Mouse (Mus musculus) CH12.LX (cell line): Measurements from ENCODE around the gene Pum1. TPM values are rescaled to one million over a fixed set of nuclear protein-coding genes. Genes with fewer than 3 reads are reported as not detected.

Experiments used
- DNase-seq: peaks from one replicate; pipeline ENCODE4 v3.0.0-alpha.2; 2013; ENCODE audit errors: extremely low read depth
- H3K27ac ChIP-seq: 2 replicates; pipeline ENCODE4 v1.5.1; 2012; ENCODE audit warnings: low read depth, mild to moderate bottlenecking, control low read depth, moderate library complexity; ENCODE audit not compliant: insufficient read depth
- H3K27me3 ChIP-seq: replicated peaks from 2 replicates; pipeline ENCODE3; 2012; ENCODE audit warnings: inconsistent platforms
- H3K36me3 ChIP-seq, 2 experiments: replicated peaks in 1 of 2; 2 replicates each; pipeline versions ENCODE3 to v1.6.1; 2012; ENCODE audit warnings: inconsistent platforms in 1 of 2, low read length in 1 of 2, mild to moderate bottlenecking in 1 of 2, mixed read lengths in 1 of 2, moderate library complexity in 1 of 2; ENCODE audit not compliant: control insufficient read depth in 1 of 2, insufficient read depth in 1 of 2
- H3K4me1 ChIP-seq, 2 experiments: 2 replicates each; pipeline ENCODE4 v1.6.1; 2012; ENCODE audit warnings: inconsistent platforms in 1 of 2, moderate library complexity in 1 of 2; ENCODE audit not compliant: insufficient read depth in 2 of 2, control insufficient read depth in 1 of 2
- H3K4me2 ChIP-seq: 2 replicates; pipeline ENCODE4 v1.6.1; 2012; ENCODE audit warnings: low read depth, mild to moderate bottlenecking, control low read depth; ENCODE audit not compliant: poor library complexity, insufficient read depth, severe bottlenecking
- H3K4me3 ChIP-seq, 3 experiments: fragments of 150-350 bp in 1 of 3; sonication (generic) in 1 of 3; replicated peaks in 1 of 3; 2 replicates each; pipeline versions ENCODE3 to v1.5.1; 2011 to 2012; ENCODE audit warnings: low read depth in 2 of 3, low read length in 2 of 3, mild to moderate bottlenecking in 2 of 3, moderate library complexity in 2 of 3, control low read depth in 1 of 3, improper control_type of control experiment in 1 of 3, inconsistent platforms in 1 of 3, mixed read lengths in 1 of 3; ENCODE audit not compliant: poor library complexity in 1 of 3
- H3K79me2 ChIP-seq: replicated peaks from 2 replicates; pipeline ENCODE4 v1.6.1; 2012; ENCODE audit warnings: mild to moderate bottlenecking, moderate library complexity; ENCODE audit not compliant: control insufficient read depth, poor library complexity, insufficient read depth, severe bottlenecking; ENCODE audit errors: extremely low read depth
- H3K9ac ChIP-seq: 2 replicates; pipeline ENCODE4 v1.6.1; 2012; ENCODE audit warnings: low read depth, mild to moderate bottlenecking, control low read depth, moderate library complexity; ENCODE audit not compliant: insufficient read depth
- H3K9me3 ChIP-seq: replicated peaks from 2 replicates; pipeline ENCODE3; 2012; ENCODE audit warnings: low read length, inconsistent platforms, mixed read lengths
- MAFK ChIP-seq: IDR thresholded peaks from 2 replicates; pipeline ENCODE4 v1.6.1; 2011; ENCODE audit warnings: low read length, improper control_type of control experiment; ENCODE audit not compliant: insufficient replicate concordance
- MAX ChIP-seq: IDR thresholded peaks from 2 replicates; pipeline ENCODE4 v1.6.1; 2011; ENCODE audit warnings: low read length, improper control_type of control experiment
- MEF2A ChIP-seq: IDR thresholded peaks from 2 replicates; pipeline ENCODE4 v1.6.1; 2014; ENCODE audit warnings: low read depth, mild to moderate bottlenecking, inconsistent platforms, low read length, improper control_type of control experiment, borderline replicate concordance
- NRF1 ChIP-seq: IDR thresholded peaks from 2 replicates; pipeline ENCODE4 v1.6.1; 2014; ENCODE audit warnings: low read depth, mild to moderate bottlenecking, inconsistent platforms, low read length, improper control_type of control experiment, moderate library complexity
- PAX5 ChIP-seq: IDR thresholded peaks from 2 replicates; pipeline ENCODE4 v1.6.1; 2012; ENCODE audit warnings: low read length, inconsistent platforms, mixed read lengths
- POLR2A ChIP-seq: IDR thresholded peaks from 2 replicates; pipeline ENCODE4 v1.6.1; 2011; ENCODE audit warnings: low read depth, mild to moderate bottlenecking, improper control_type of control experiment, low read length
- SIN3A ChIP-seq: IDR thresholded peaks from 2 replicates; pipeline ENCODE4 v1.6.1; 2012; ENCODE audit warnings: low read length, improper control_type of control experiment, inconsistent platforms
- SMC3 ChIP-seq: IDR thresholded peaks from 2 replicates; pipeline ENCODE4 v1.6.1; 2011; ENCODE audit warnings: low read depth, low read length, improper control_type of control experiment
- USF1 ChIP-seq: IDR thresholded peaks from 2 replicates; pipeline ENCODE4 v1.6.1; 2014; ENCODE audit warnings: low read depth, mild to moderate bottlenecking, inconsistent platforms, low read length, improper control_type of control experiment
- ZC3H11A ChIP-seq: IDR thresholded peaks from 2 replicates; pipeline ENCODE4 v1.6.1; 2012; ENCODE audit warnings: low read depth, mild to moderate bottlenecking, inconsistent platforms, low read length, improper control_type of control experiment
- ZKSCAN1 ChIP-seq: IDR thresholded peaks from 2 replicates; pipeline ENCODE4 v1.6.1; 2012; ENCODE audit warnings: low read depth, inconsistent platforms, low read length, improper control_type of control experiment, borderline replicate concordance
- ZNF384 ChIP-seq: IDR thresholded peaks from 2 replicates; pipeline ENCODE4 v1.6.1; 2012; ENCODE audit warnings: low read depth, low read length, improper control_type of control experiment, inconsistent platforms
- dilution Hi-C: fragments of 300-500 bp; cut with MboI; formaldehyde crosslinking; loops from 2 replicates; pipeline ENCODE4 v1.14.3; 2020; ENCODE audit warnings: low sequenced_read_pairs; ENCODE audit not compliant: extremely low pct_unique_long_range_greater_than_20kb, extremely low pct_ligation_motif_present
- in situ Hi-C: fragments of 300-500 bp; cut with MboI; formaldehyde crosslinking; loops from 3 replicates; pipeline ENCODE4 v1.14.3; 2019; ENCODE audit warnings: low sequenced_read_pairs, low pct_ligation_motif_present, low pct_unique_long_range_greater_than_20kb, mixed read lengths
- polyA plus RNA-seq: library from polyadenylated mRNA; unstranded; fragments of >175 nt; gene quantifications from 2 replicates; pipeline ENCODE4 v1.2.1, GENCODE M21; 2012; ENCODE audit warnings: low read depth; ENCODE audit not compliant: insufficient read length
- total RNA-seq, 2 experiments: library from RNA; depleted of rRNA; stranded (reverse); fragments of 300-350 nt in 1 of 2; fragments of >200 nt in 1 of 2; gene quantifications; 2 replicates each; pipeline ENCODE4 v1.2.3; 2012 to 2014

Pum1 gene
- total and polyA plus RNA-seq, 3 experiments: 17.1 to 41.0 (median 38.0) TPM

GRCm38 (mm10) chr4:130702835-130703535, 39.9 kb downstream of the Pum1 start:
- dilution Hi-C loops (no loop called here), in situ Hi-C loops (no loop called here)
- Histone ChIP-seq H3K4me2 (no peak overlapping the region), H3K9ac (no peak overlapping the region), H3K4me3 (no peak overlapping the region), H3K27ac (no peak overlapping the region), H3K36me3 (peaks cover 55 to 88% of the 10 kb centered on the region in 2 experiments), H3K4me1 (0 out of 4 replicates have a peak, but pooled peaks cover 0 to 4% of the 10 kb centered on the region in 2 experiments), H3K9me3 (no peaks in the 10 kb centered on the region), H3K79me2 (peaks cover 93% of the 10 kb centered on the region), H3K27me3 (no peaks in the 10 kb centered on the region)
- TF ChIP-seq NRF1 (no peak), USF1 (no peak), ZC3H11A (no peak), SMC3 (no peak), MAX (no peak), ZKSCAN1 (no peak), MAFK (no peak), POLR2A (no peak), PAX5 (no peak)
- no peak for DNase-seq

- TF ChIP-seq ZNF384 (no peak), ZC3H11A (no peak), MEF2A (no peak), SMC3 (no peak), SIN3A (no peak)
- H3K9me3 ChIP-seq: no peaks in the 10 kb centered on the region
- H3K27ac ChIP-seq: no peak overlapping the region
- in situ Hi-C loops: no loop called here
- H3K36me3 ChIP-seq: peaks cover 58 to 90% of the 10 kb centered on the region in 2 experiments
- no peak for DNase-seq
- dilution Hi-C loops: no loop called here
- H3K4me3 ChIP-seq: no peak overlapping the region
- H3K9ac ChIP-seq: no peak overlapping the region
- no peaks in the 10 kb centered on the region for H3K27me3 ChIP-seq
- 0 out of 4 replicates have a peak, but pooled peaks cover 0 to 4% of the 10 kb centered on the region in 2 experiments for H3K4me1 ChIP-seq
- H3K4me2 ChIP-seq: no peak overlapping the region
- H3K79me2 ChIP-seq: peaks cover 93% of the 10 kb centered on the region
Observed at GRCm38 (mm10) chr4:130703601-130704000, 40.5 kb downstream of the Pum1 start.

GRCm38 (mm10) chr4:130704615-130705014, 41.5 kb downstream of the Pum1 start:
- Histone ChIP-seq H3K4me1 (0 out of 4 replicates have a peak, but pooled peaks cover 0 to 4% of the 10 kb centered on the region in 2 experiments), H3K27me3 (no peaks in the 10 kb centered on the region), H3K4me3 (no peak overlapping the region), H3K4me2 (no peak overlapping the region), H3K36me3 (peaks cover 63 to 96% of the 10 kb centered on the region in 2 experiments), H3K9ac (no peak overlapping the region), H3K79me2 (peaks cover 96% of the 10 kb centered on the region), H3K27ac (no peak overlapping the region), H3K9me3 (no peaks in the 10 kb centered on the region)
- DNase-seq: no peak
- dilution Hi-C loops: no loop called here
- TF ChIP-seq ZC3H11A: no peak
- in situ Hi-C loops: no loop called here
